Mouse (Mus musculus) cortical plate, adult 2 months (tissue): Measurements from ENCODE around the gene Dhdds. TPM values are rescaled to one million over a fixed set of nuclear protein-coding genes. Genes with fewer than 3 reads are reported as not detected.
A peak's percentile ranks its signal among the peaks of the same experiment; 100 is the strongest.

Experiments
- H3K27ac ChIP-seq: fragments of 200-500 bp; 2 replicates; pipeline ENCODE4 v1.5.1; 2012; ENCODE audit warnings: low read length, control low read depth, inconsistent platforms; ENCODE audit not compliant: insufficient read depth
- H3K4me1 ChIP-seq: fragments of 200-500 bp; 2 replicates; pipeline ENCODE4 v1.6.1; 2011; ENCODE audit warnings: low read length; ENCODE audit not compliant: control insufficient read depth, insufficient read depth
- H3K4me3 ChIP-seq: fragments of 200-500 bp; 2 replicates; pipeline ENCODE4 v1.5.1; 2011; ENCODE audit warnings: mild to moderate bottlenecking, low read length, control low read depth; ENCODE audit not compliant: insufficient read depth
- CTCF ChIP-seq: fragments of 200-500 bp; IDR thresholded peaks from 2 replicates; pipeline ENCODE4 v1.5.1; 2011; ENCODE audit warnings: mild to moderate bottlenecking, control low read depth, low read length; ENCODE audit not compliant: insufficient read depth; ENCODE audit errors: extremely low read depth
- POLR2A ChIP-seq: fragments of 200-500 bp; IDR thresholded peaks from 2 replicates; pipeline ENCODE4 v1.6.1; 2011; ENCODE audit warnings: mild to moderate bottlenecking, low read length, control low read depth; ENCODE audit not compliant: insufficient read depth; ENCODE audit errors: extremely low read depth
- polyA plus RNA-seq: library from polyadenylated mRNA; depleted of rRNA; stranded (reverse); fragments of >200 nt; gene quantifications from 2 replicates; pipeline ENCODE4 v1.2.3, GENCODE M21; 2012; rRNA removed

The Dhdds gene
- polyA plus RNA-seq, 1 experiment, result 66.2 TPM

- H3K4me3 ChIP-seq, result no peak overlapping the region
- TF ChIP-seq POLR2A (no peak), CTCF (no peak)
- no peaks in the 10 kb centered on the region for H3K4me1 ChIP-seq
- H3K27ac ChIP-seq, result no peak overlapping the region
Measured at GRCm38 (mm10) chr4:133931785-133932184, 68.9 kb downstream of the Dhdds start.

DNA sequence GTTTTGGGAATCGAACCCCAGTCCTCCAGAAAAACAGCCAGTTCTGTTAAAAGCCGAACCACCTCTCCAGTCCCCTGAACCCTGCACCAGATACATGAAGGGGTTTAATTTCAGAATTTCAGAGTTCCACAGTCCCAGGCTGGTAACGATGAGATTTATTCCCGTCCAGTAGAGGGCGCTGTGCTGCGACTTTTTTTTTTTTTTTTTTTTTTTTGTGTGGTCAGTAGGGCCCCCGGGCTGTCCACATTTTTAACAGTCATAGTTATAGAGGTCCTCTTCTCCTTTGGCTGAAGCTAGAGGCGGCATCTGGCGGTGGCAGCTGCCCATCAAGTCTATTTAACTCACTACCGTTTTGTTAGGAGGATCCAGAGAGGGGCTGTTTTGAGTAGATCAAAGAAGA lies 69.4 kb downstream of the Dhdds start:
- Histone ChIP-seq H3K27ac (no peak overlapping the region), H3K4me1 (no peaks in the 10 kb centered on the region), H3K4me3 (no peak overlapping the region)
- TF ChIP-seq CTCF (peak; percentile 47; the same call in 1 of the 2 replicates), POLR2A (no peak)

GRCm38 (mm10) chr4:133929278-133929670 lies 71.4 kb downstream of the Dhdds start:
- Histone ChIP-seq H3K4me1 (no peaks in the 10 kb centered on the region), H3K4me3 (no peak overlapping the region), H3K27ac (no peak overlapping the region)
- TF ChIP-seq CTCF, result no peak
- TF ChIP-seq POLR2A, result no peak

GRCm38 (mm10) chr4:133928576-133929277 lies 72.0 kb downstream of the Dhdds start:
- H3K27ac ChIP-seq, result no peak overlapping the region
- H3K4me1 ChIP-seq, result no peaks in the 10 kb centered on the region
- H3K4me3 ChIP-seq, result no peak overlapping the region
- TF ChIP-seq POLR2A (no peak), CTCF (no peak)

DNA sequence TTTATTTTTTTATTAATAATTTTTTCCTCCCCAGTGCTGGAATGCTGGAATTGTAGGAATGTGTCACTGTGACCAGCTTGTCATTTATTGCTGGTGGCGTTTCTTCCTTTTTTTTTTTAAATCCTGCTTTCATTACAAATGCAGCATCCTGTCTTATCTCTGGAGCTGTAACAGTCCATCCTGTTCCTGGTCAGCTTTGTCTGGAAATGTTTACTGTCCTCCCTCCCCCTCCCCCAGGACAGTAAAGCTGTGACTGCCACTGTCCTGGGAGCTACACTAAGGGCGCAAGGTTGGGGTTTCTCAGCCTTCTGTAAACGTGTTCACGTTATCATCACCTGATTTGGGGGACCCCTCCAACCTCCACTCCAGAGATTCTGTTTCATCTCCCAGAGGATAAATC lies 75.5 kb downstream of the Dhdds start:
- TF ChIP-seq CTCF, result no peak
- no peaks in the 10 kb centered on the region for H3K4me1 ChIP-seq
- no peak overlapping the region for H3K4me3 ChIP-seq
- no peak overlapping the region for H3K27ac ChIP-seq

DNA sequence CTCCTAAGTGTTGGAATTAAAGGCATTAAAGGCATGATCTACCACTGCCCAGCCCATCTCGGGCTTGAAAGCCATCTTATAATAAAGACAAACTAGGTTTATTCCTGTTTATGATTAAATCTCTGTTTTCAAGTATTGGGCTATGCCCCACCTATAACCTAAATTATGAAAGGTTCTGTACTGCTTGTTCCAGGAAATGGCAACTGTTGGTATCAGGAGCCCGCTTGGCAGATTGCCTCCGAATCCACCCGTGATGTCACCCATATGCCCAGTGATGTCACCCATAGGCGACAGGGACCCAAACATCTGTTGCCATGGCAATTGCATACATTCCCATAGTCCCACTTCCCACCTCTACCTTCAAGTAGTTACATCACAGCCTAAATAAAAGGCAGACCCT lies 77.0 kb downstream of the Dhdds start:
- H3K4me3 ChIP-seq, result no peak overlapping the region
- H3K4me1 ChIP-seq, result no peaks in the 10 kb centered on the region
- TF ChIP-seq CTCF (no peak), POLR2A (no peak)

More for the DNA sequence above, 77.0 kb downstream of the Dhdds start:
- no peak overlapping the region for H3K27ac ChIP-seq

Other genes with a start within 250 kb of the Dhdds start
- gene Arid1a, start 244.1 kb downstream of the Dhdds start, polyA plus RNA-seq, result 44.3 and 45.1 TPM in 2 replicates
- 13.2 and 13.3 TPM in 2 replicates for gene Rps6ka1, start 113.1 kb downstream of the Dhdds start, polyA plus RNA-seq
- 158 TPM in 2 replicates for gene Hmgn2, start 32.3 kb downstream of the Dhdds start, polyA plus RNA-seq
- gene Lin28a, start 17.9 kb upstream of the Dhdds start, polyA plus RNA-seq, result not detected in 2 replicates
- gene Zfp683, start 52.9 kb upstream of the Dhdds start, polyA plus RNA-seq, result not detected in 2 replicates
- 4.5 and 5.1 TPM in 2 replicates for gene Crybg2, start 59.9 kb upstream of the Dhdds start, polyA plus RNA-seq
- gene Cd52, start 94.2 kb upstream of the Dhdds start, polyA plus RNA-seq, result 4.2 and 5.5 TPM in 2 replicates
- 45.4 and 51.3 TPM in 2 replicates for gene Ubxn11, start 101.7 kb upstream of the Dhdds start, polyA plus RNA-seq
- gene Sh3bgrl3, start 127.9 kb upstream of the Dhdds start, polyA plus RNA-seq, result 487 and 489 TPM in 2 replicates
- 16.0 and 22.2 TPM in 2 replicates for gene Cep85, start 186.2 kb upstream of the Dhdds start, polyA plus RNA-seq
- not detected in 2 replicates for gene Gm7534, start 202.1 kb upstream of the Dhdds start, polyA plus RNA-seq
- gene Catsper4, start 226.5 kb upstream of the Dhdds start, polyA plus RNA-seq, result 0.08 TPM in 1 of 2 replicates, not detected in the other
- gene Cnksr1, start 237.5 kb upstream of the Dhdds start, polyA plus RNA-seq, result 0.35 and 0.68 TPM in 2 replicates
- gene E130218I03Rik, start 242.7 kb upstream of the Dhdds start, polyA plus RNA-seq, result not detected in 2 replicates
- 12.0 and 13.5 TPM in 2 replicates for gene Zfp593, start 244.7 kb upstream of the Dhdds start, polyA plus RNA-seq
- gene Gm30191, start 246.0 kb upstream of the Dhdds start, polyA plus RNA-seq, result not detected in 2 replicates